Mouse (Mus musculus): ENCODE results near the gene 2310030G06Rik. TPM values are rescaled to one million over a fixed set of nuclear protein-coding genes. Genes with fewer than 3 reads are reported as not detected.

The 2310030G06Rik gene
- polyA plus RNA-seq, 1 experiment: 1.1 TPM

GRCm38 (mm10) chr9:50753947-50754346 is 7.6 kb upstream of the 2310030G06Rik start:
- Histone ChIP-seq H3K79me2 (ENCODE audit: control insufficient read depth, insufficient read depth) (peaks cover 10% of the 10 kb centered on the region), H3K27me3 (ENCODE audit: control insufficient read depth, insufficient read depth, insufficient read length) (no peaks in the 10 kb centered on the region), H3ac (ENCODE audit: control insufficient read depth, insufficient read length) (peak overlapping the region; percentile 45), H3K36me3 (ENCODE audit: control insufficient read depth, insufficient read depth) (peaks cover 12% of the 10 kb centered on the region), H3K4me2 (ENCODE audit: low read depth) (peak overlapping the region; percentile 87), H3K4me3 (peak overlapping the region; percentile 76)
- TF ChIP-seq USF1 (IDR thresholded peaks at IDR 0.05; ENCODE audit: low read depth): no peak
- no peak for TF ChIP-seq MYOD1 (IDR thresholded peaks at IDR 0.05; ENCODE audit: control insufficient read depth in 1 of 3, insufficient read length in 2 of 3, low read depth in 2 of 3)
- no peak for TF ChIP-seq POLR2A (IDR thresholded peaks at IDR 0.05; ENCODE audit: insufficient read length, low read depth)
- no peak for TF ChIP-seq SRF (IDR thresholded peaks at IDR 0.05; ENCODE audit: control insufficient read depth, insufficient read length, low read depth)
- TF ChIP-seq REST (IDR thresholded peaks at IDR 0.05; ENCODE audit: insufficient read depth, insufficient read length): no peak
- no peak for TF ChIP-seq TCF3 (IDR thresholded peaks at IDR 0.05; ENCODE audit: insufficient read length, low read depth)
- no peak for TF ChIP-seq CEBPB (IDR thresholded peaks at IDR 0.05; ENCODE audit: insufficient read depth, poor library complexity, severe bottlenecking)
- no peak for TF ChIP-seq MYOG (IDR thresholded peaks at IDR 0.05; ENCODE audit: control insufficient read depth in 1 of 3, insufficient read depth in 1 of 3, insufficient read length in 2 of 3, low read depth in 2 of 3)
- TF ChIP-seq POLR2AphosphoS2 (IDR thresholded peaks at IDR 0.05; ENCODE audit: insufficient read length, low read depth): no peak

DNA sequence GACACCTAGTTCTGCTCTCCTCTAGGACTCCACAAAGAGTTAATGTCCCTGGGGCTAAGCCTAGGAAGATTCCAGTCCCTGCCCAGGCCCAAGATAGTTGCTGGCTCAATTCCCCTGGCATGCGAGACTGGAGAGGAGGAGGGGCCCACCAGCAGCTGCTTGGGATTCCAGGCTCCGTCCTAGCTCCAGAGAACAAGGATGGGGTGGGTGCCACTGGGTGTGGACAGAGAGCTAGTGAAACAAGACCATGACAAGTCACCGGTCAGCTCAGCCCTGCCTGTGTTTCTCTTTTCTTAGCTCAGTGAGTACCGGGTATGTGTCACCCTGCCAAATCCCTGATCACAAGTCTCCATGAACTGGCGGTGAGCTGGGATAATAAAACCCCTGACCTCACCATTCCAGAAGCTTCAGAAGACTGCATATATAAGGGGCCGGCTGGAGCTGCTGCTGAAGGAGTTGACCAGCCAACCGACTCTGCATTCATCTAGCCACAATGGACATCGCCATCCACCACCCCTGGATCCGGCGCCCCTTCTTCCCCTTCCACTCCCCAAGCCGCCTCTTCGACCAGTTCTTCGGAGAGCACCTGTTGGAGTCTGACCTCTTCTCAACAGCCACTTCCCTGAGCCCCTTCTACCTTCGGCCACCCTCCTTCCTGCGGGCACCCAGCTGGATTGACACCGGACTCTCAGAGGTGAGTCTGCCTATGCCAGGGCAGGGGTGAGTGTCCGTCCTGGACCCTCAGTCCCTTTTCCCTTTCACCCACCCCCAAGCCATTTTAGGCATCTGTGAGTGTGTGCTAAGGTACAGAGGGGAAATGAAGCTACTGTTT is 6.7 kb upstream of the 2310030G06Rik start:
- Histone ChIP-seq H3K36me3 (ENCODE audit: control insufficient read depth, insufficient read depth) (peaks cover 12% of the 10 kb centered on the region), H3K4me2 (ENCODE audit: low read depth) (peak overlapping the region; percentile 87), H3K27me3 (ENCODE audit: control insufficient read depth, insufficient read depth, insufficient read length) (no peaks in the 10 kb centered on the region), H3K4me3 (peak overlapping the region; percentile 76), H3ac (ENCODE audit: control insufficient read depth, insufficient read length) (peak overlapping the region; percentile 45), H3K79me2 (ENCODE audit: control insufficient read depth, insufficient read depth) (peaks cover 10% of the 10 kb centered on the region)
- TF ChIP-seq USF1 (IDR thresholded peaks at IDR 0.05; ENCODE audit: low read depth) (no peak), SRF (IDR thresholded peaks at IDR 0.05; ENCODE audit: control insufficient read depth, insufficient read length, low read depth) (no peak), REST (IDR thresholded peaks at IDR 0.05; ENCODE audit: insufficient read depth, insufficient read length) (no peak), POLR2A (IDR thresholded peaks at IDR 0.05; ENCODE audit: insufficient read length, low read depth) (peak; percentile 69), TCF3 (IDR thresholded peaks at IDR 0.05; ENCODE audit: insufficient read length, low read depth) (no peak), TCF12 (IDR thresholded peaks at IDR 0.05; ENCODE audit: insufficient read depth, poor library complexity, severe bottlenecking) (peak; percentile 49), MYOD1 (IDR thresholded peaks at IDR 0.05; ENCODE audit: control insufficient read depth in 1 of 3, insufficient read length in 2 of 3, low read depth in 2 of 3) (peak; percentile 60 to 82 (median 74)), MYOG (IDR thresholded peaks at IDR 0.05; ENCODE audit: control insufficient read depth in 1 of 3, insufficient read depth in 1 of 3, insufficient read length in 2 of 3, low read depth in 2 of 3) (peak; percentile 62 to 93 (median 85)), POLR2AphosphoS2 (IDR thresholded peaks at IDR 0.05; ENCODE audit: insufficient read length, low read depth) (peak; percentile 71), E2F4 (IDR thresholded peaks at IDR 0.05; ENCODE audit: insufficient read depth) (no peak), MAX (IDR thresholded peaks at IDR 0.05; ENCODE audit: low read depth) (no peak), CEBPB (IDR thresholded peaks at IDR 0.05; ENCODE audit: insufficient read depth, poor library complexity, severe bottlenecking) (no peak)

GRCm38 (mm10) chr9:50752054-50752602 is 5.8 kb upstream of the 2310030G06Rik start, which contains the start of gene Hspb2:
Gene Hspb2, minus strand, starts transcription at chr9:50752354.
- Histone ChIP-seq H3ac (ENCODE audit: control insufficient read depth, insufficient read length) (peak within 1 kb of the TSS; percentile 85), H3K4me3 (peak within 1 kb of the TSS; percentile 76), H3K79me2 (ENCODE audit: control insufficient read depth, insufficient read depth) (peaks cover 10% of the 10 kb centered on the region), H3K4me2 (ENCODE audit: low read depth) (peak within 1 kb of the TSS; percentile 87), H3K27me3 (ENCODE audit: control insufficient read depth, insufficient read depth, insufficient read length) (no peaks in the 10 kb centered on the region), H3K36me3 (ENCODE audit: control insufficient read depth, insufficient read depth) (peaks cover 12% of the 10 kb centered on the region)
- no peak for TF ChIP-seq TCF3 (IDR thresholded peaks at IDR 0.05; ENCODE audit: insufficient read length, low read depth)
- peak in 2 of 3 experiments; percentile 58 to 77 for TF ChIP-seq MYOD1 (IDR thresholded peaks at IDR 0.05; ENCODE audit: control insufficient read depth in 1 of 3, insufficient read length in 2 of 3, low read depth in 2 of 3)
- no peak for TF ChIP-seq REST (IDR thresholded peaks at IDR 0.05; ENCODE audit: insufficient read depth, insufficient read length)
- TF ChIP-seq MYOG (IDR thresholded peaks at IDR 0.05; ENCODE audit: control insufficient read depth in 1 of 3, insufficient read depth in 1 of 3, insufficient read length in 2 of 3, low read depth in 2 of 3): peak in 2 of 3 experiments; percentile 85 to 93
- peak; percentile 36 for TF ChIP-seq POLR2AphosphoS2 (IDR thresholded peaks at IDR 0.05; ENCODE audit: insufficient read length, low read depth)
- TF ChIP-seq POLR2A (IDR thresholded peaks at IDR 0.05; ENCODE audit: insufficient read length, low read depth): peak; percentile 75

DNA sequence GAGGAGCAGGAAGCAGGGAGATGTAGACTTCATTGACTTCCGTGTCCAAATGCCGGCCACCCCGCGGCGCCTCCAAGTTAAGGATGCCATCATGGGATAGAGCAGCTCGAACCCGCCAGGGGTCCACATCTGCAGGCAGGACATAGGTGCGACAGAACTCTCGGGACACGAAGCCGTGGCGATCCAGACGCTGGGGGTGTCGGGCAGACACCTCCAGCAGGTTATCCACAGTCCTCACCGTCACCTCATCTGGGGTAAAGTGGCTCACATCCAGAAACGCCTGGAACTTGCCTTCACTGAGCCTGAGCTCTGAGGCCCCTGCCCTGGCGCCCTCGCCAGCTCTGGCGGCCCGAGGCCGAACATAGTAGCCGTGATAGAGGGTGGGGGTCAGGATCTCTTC is 5.0 kb upstream of the 2310030G06Rik start, which contains the start of gene Cryab:
Cryab (plus strand) TSS at position 3 of the 400 bp plus-strand sequence.
- TF ChIP-seq TCF12 (IDR thresholded peaks at IDR 0.05; ENCODE audit: insufficient read depth, poor library complexity, severe bottlenecking) (no peak), POLR2AphosphoS2 (IDR thresholded peaks at IDR 0.05; ENCODE audit: insufficient read length, low read depth) (no peak), MYOG (IDR thresholded peaks at IDR 0.05; ENCODE audit: control insufficient read depth in 1 of 3, insufficient read depth in 1 of 3, insufficient read length in 2 of 3, low read depth in 2 of 3) (no peak), MYOD1 (IDR thresholded peaks at IDR 0.05; ENCODE audit: control insufficient read depth in 1 of 3, insufficient read length in 2 of 3, low read depth in 2 of 3) (no peak), USF1 (IDR thresholded peaks at IDR 0.05; ENCODE audit: low read depth) (no peak), REST (IDR thresholded peaks at IDR 0.05; ENCODE audit: insufficient read depth, insufficient read length) (no peak), E2F4 (IDR thresholded peaks at IDR 0.05; ENCODE audit: insufficient read depth) (no peak), POLR2A (IDR thresholded peaks at IDR 0.05; ENCODE audit: insufficient read length, low read depth) (peak; percentile 10), SRF (IDR thresholded peaks at IDR 0.05; ENCODE audit: control insufficient read depth, insufficient read length, low read depth) (peak; percentile 17), CEBPB (IDR thresholded peaks at IDR 0.05; ENCODE audit: insufficient read depth, poor library complexity, severe bottlenecking) (no peak), TCF3 (IDR thresholded peaks at IDR 0.05; ENCODE audit: insufficient read length, low read depth) (no peak), MAX (IDR thresholded peaks at IDR 0.05; ENCODE audit: low read depth) (no peak)
- Histone ChIP-seq H3ac (ENCODE audit: control insufficient read depth, insufficient read length) (peak within 1 kb of the TSS; percentile 85), H3K36me3 (ENCODE audit: control insufficient read depth, insufficient read depth) (peaks cover 4% of the 10 kb centered on the region), H3K79me2 (ENCODE audit: control insufficient read depth, insufficient read depth) (peaks cover 10% of the 10 kb centered on the region), H3K4me3 (peak within 1 kb of the TSS; percentile 76), H3K27me3 (ENCODE audit: control insufficient read depth, insufficient read depth, insufficient read length) (no peaks in the 10 kb centered on the region), H3K4me2 (ENCODE audit: low read depth) (peak within 1 kb of the TSS; percentile 87)
